8 mouse cellular contexts compared by ENCODE assay signal in the genomic region with DNA sequence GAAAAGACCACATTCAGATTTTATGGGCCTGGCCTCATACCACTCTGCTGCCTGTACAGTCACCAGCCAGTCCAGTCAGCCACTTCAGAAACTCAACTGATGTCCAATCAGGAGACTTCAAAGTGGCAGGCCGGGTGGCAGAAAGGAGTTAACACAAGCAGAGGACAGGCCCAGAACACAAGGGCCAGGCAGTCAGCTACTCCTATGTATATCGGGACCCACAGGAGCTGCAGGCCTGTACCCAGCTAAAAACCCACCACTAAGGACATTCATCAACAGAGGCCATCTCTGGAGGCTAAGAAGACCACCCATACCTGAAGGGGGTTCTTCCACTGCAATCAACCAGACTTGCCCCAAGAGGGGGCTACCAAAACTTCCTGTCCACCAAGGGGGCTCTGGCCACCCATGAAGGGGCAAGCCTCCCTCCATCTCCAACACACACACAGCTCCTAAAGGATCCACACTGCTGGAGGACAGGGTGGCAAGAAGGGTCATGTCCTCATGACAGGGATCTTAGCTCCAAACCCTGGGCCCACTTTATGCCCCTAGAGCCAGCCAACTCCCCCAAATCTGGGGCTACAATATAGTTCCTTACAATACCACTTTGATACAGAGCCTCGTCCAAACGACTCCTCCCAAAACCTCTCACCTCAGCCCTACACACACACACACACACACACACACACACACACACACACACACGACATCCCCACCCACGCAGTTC. TPM values are rescaled to one million over a fixed set of nuclear protein-coding genes. Genes with fewer than 3 reads are reported as not detected.
A peak's percentile ranks its signal among the peaks of the same experiment; 100 is the strongest.
DNase-seq lines count a peak whose midpoint lies in the region; ATAC-seq and TF ChIP-seq lines count a peak whose summit lies in the region.

No protein-coding gene starts in this region.

- peak overlapping the region; percentile 89 for H3K4me2 ChIP-seq in forebrain, embryonic 15.5 days (replicated peaks)
- H3K4me2 ChIP-seq in limb, embryonic 13.5 days (replicated peaks), result peak overlapping the region; percentile 99

- H3K9ac ChIP-seq in forebrain, embryonic 15.5 days (replicated peaks), result peak overlapping the region; percentile 98
- peak overlapping the region; percentile 100 for H3K9ac ChIP-seq in limb, embryonic 13.5 days

- ATAC-seq in erythroblast, adult 5-6 weeks (replicated peaks; ENCODE audit: low FRiP score, poor library complexity, severe bottlenecking), result no peak
- no peak for ATAC-seq in G1E (ENCODE audit: extremely low read depth, insufficient number of reproducible peaks, low FRiP score, poor library complexity, severe bottlenecking)
- ATAC-seq in forebrain, embryonic 15.5 days (replicated peaks), result no peak; the same call in 1 of the 2 replicates
- ATAC-seq in limb, embryonic 13.5 days (ENCODE audit: low FRiP score, low read depth), result no peak

- no peaks in the 10 kb centered on the region for H3K27me3 ChIP-seq in erythroblast, embryonic 14.5 days (ENCODE audit: control insufficient read depth)
- H3K27me3 ChIP-seq in G1E (ENCODE audit: insufficient read depth, low read length), result peaks cover 3% of the 10 kb centered on the region; the same call in 1 of the 2 replicates
- H3K27me3 ChIP-seq in forebrain, embryonic 15.5 days, result no peaks in the 10 kb centered on the region
- H3K27me3 ChIP-seq in limb, embryonic 13.5 days, result no peaks in the 10 kb centered on the region

- H3K4me1 ChIP-seq in erythroblast, embryonic 14.5 days (ENCODE audit: control insufficient read depth), result peaks cover 64% of the 10 kb centered on the region
- peaks cover 40% of the 10 kb centered on the region for H3K4me1 ChIP-seq in G1E (ENCODE audit: insufficient read depth, low read depth, low read length)
- peaks cover 50% of the 10 kb centered on the region for H3K4me1 ChIP-seq in forebrain, embryonic 15.5 days
- peaks cover 60% of the 10 kb centered on the region for H3K4me1 ChIP-seq in limb, embryonic 13.5 days

- intact Hi-C loops in left cerebral cortex, postnatal 36 days (cut with DNase I), result no loop called here

- TF ChIP-seq CTCF in G1E (IDR thresholded peaks at IDR 0.05; ENCODE audit: low read depth, low read length), result no peak

- DNase-seq in G1E (ENCODE audit: low spot score), result no peak
- DNase-seq in naive thymus-derived CD4-positive, alpha-beta T cell, adult 2 months (ENCODE audit: low read depth), result peak; percentile 43
- no peak for DNase-seq in left cerebral cortex, postnatal 36 days (ENCODE audit: low spot score in 2 of 2)
- no peak for DNase-seq in cerebellum, postnatal 36 days

- WGBS in forebrain, embryonic 15.5 days, result 4% methylated on average over 6 of the region's 6 CpGs
- 3% methylated on average over 6 of the region's 6 CpGs for WGBS in limb, embryonic 13.5 days

- peak overlapping the region; percentile 98 for H3K27ac ChIP-seq in forebrain, embryonic 15.5 days (replicated peaks)
- peak overlapping the region; percentile 99 for H3K27ac ChIP-seq in limb, embryonic 13.5 days

- peak overlapping the region; percentile 80 for H3K4me3 ChIP-seq in erythroblast, embryonic 14.5 days (replicated peaks)
- H3K4me3 ChIP-seq in G1E (ENCODE audit: low read depth, low read length), result peak overlapping the region; percentile 73; the same call in 1 of the 2 replicates
- H3K4me3 ChIP-seq in forebrain, embryonic 15.5 days, result peak overlapping the region; percentile 93
- H3K4me3 ChIP-seq in limb, embryonic 13.5 days, result peak overlapping the region; percentile 86

- no peaks in the 10 kb centered on the region for H3K9me3 ChIP-seq in erythroblast, embryonic 14.5 days (ENCODE audit: control insufficient read depth, low read length)
- H3K9me3 ChIP-seq in G1E (replicated peaks), result no peaks in the 10 kb centered on the region
- H3K9me3 ChIP-seq in forebrain, embryonic 15.5 days, result no peaks in the 10 kb centered on the region
- H3K9me3 ChIP-seq in limb, embryonic 13.5 days, result no peaks in the 10 kb centered on the region

- H3K36me3 ChIP-seq in erythroblast, embryonic 14.5 days (ENCODE audit: control insufficient read depth), result peaks cover 21% of the 10 kb centered on the region
- H3K36me3 ChIP-seq in G1E (replicated peaks), result peaks cover 29% of the 10 kb centered on the region
- H3K36me3 ChIP-seq in forebrain, embryonic 15.5 days, result no peaks in the 10 kb centered on the region
- peaks cover 6% of the 10 kb centered on the region for H3K36me3 ChIP-seq in limb, embryonic 13.5 days

RNA-seq across cellular contexts. Expression of gene Zfp362, which starts 1.3 kb away (rescaled TPM):
- 6.5 and 6.7 TPM in 2 replicates for polyA plus RNA-seq in erythroblast, embryonic 14.5 days (2012)
- total RNA-seq in erythroblast, adult 5-6 weeks (2015; ENCODE audit: low replicate concordance), result 2.1 and 4.6 TPM in 2 replicates
- 0.09 and 0.98 TPM in 2 replicates for total RNA-seq in erythroblast, adult 5-6 weeks (2017; ENCODE audit: low replicate concordance)
- 26.6 and 39.5 TPM in 2 replicates for total RNA-seq in G1E (2014; fragmentation: Nextera tagmentation)
- total RNA-seq in G1E (2017), result 1.6 and 2.2 TPM in 2 replicates
- polyA plus RNA-seq in G1E (2012), result 70.0 and 73.8 TPM in 2 replicates
- polyA plus RNA-seq in forebrain, embryonic 15.5 days (2015; fragmentation: Nextera tagmentation; extraction: Ambion mirVana), result 45.5 and 51.3 TPM in 2 replicates
- 48.9 and 50.3 TPM in 2 replicates for polyA plus RNA-seq in limb, embryonic 13.5 days (2015; fragmentation: Nextera tagmentation; extraction: Ambion mirVana)
- total RNA-seq in left cerebral cortex, postnatal 36 days (2021), result 10 to 100 TPM; 30.0 to 31.6 TPM

RNA-seq across cellular contexts. Expression of gene A3galt2, which starts 49.4 kb away (rescaled TPM):
- not detected in 2 replicates for polyA plus RNA-seq in erythroblast, embryonic 14.5 days (2012)
- total RNA-seq in erythroblast, adult 5-6 weeks (2015; ENCODE audit: low replicate concordance), result not detected in 2 replicates
- total RNA-seq in erythroblast, adult 5-6 weeks (2017; ENCODE audit: low replicate concordance), result not detected in 2 replicates
- total RNA-seq in G1E (2014; fragmentation: Nextera tagmentation) (not detected in 2 replicates), G1E (2017) (0.12 and 0.16 TPM in 2 replicates)
- not detected in 2 replicates for polyA plus RNA-seq in G1E (2012)
- polyA plus RNA-seq in forebrain, embryonic 15.5 days (2015; fragmentation: Nextera tagmentation; extraction: Ambion mirVana), result 0.45 and 0.61 TPM in 2 replicates
- polyA plus RNA-seq in limb, embryonic 13.5 days (2015; fragmentation: Nextera tagmentation; extraction: Ambion mirVana), result 0.09 and 0.15 TPM in 2 replicates
- under 1 TPM; 0.10 to 0.41 TPM for total RNA-seq in left cerebral cortex, postnatal 36 days (2021)
